Mouse (Mus musculus): ENCODE results near the gene Gm42878.

Gene Gm42878

DNA sequence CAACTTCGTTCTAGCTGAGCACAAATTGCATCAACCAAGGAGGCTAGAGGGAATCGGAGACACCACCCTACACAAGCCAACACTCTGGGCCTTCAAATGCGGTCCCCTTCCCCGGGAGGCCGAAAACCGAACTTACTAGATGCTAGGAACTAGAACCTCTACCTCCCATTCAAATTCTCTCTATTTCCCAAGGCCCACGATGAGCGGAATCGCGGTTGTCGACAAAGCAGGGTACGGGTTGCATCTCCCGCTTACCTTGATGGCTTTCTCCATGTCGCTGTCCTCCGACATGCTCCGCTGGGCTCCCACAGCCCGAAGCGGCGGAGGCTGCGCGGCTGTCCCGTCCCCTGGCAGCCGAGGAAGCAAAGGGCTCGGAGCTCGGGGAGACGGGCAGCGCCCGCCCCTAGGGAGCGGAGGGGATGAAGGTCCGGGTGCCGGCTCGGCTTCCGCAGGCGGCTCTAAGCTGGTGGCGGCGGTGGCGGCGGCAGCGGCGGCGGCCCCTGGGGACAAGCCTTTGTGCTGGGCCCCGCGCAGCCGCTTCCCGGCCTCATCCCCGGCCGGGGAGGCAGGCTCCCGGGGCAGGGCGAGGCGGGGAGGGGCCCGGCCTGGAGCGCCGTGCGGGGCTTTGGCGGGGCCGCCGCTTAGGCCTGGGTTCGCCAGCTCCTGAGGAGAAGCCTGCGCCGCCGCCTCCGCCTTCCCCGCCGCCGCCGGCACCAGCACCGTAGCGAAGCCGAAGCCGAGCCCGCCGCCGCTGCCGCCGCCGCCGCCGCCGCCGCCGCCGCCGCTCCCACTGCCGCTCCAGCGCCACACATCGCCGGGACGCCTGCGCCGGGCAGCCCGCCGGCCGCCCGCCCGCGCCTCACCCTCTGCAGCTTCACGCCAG lies at the start of gene Gm42878, which contains the start of gene Adam1a:
Gene Gm42878, minus strand, starts transcription at position 573 of the 883 bp plus-strand sequence.
Gene Adam1a, minus strand, starts transcription at position 573 of the 883 bp plus-strand sequence.
- DNase-seq = peak; percentile 60

DNA sequence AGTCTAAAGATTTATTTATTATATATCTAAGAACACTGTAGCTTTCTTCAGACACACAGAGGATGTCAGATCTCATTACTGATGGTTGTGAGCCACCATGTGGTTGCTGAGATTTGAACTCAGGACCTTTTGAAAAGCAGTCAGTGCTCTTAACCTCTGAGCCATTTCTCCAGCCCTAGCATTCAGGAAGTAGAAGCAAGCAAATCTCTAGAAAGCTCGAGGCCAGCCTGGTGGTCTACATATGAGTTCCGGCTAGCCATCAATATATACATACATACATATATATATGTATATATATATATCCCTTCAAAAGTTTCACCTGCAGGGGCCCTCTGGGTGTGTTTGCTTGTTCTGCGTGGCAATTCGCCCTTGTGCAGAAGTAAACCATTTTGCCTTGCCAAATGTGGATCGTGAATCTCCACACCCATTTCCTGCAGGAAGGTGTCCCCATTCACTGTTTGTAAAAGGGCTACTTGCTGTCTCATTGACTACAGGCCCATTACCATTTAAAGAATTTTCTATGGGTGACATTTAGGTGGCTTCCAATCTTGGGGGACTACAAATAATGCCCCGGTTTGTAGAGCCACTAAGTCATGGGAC lies 49.5 kb upstream of the Gm42878 start:
- DNase-seq = no peak

DNA sequence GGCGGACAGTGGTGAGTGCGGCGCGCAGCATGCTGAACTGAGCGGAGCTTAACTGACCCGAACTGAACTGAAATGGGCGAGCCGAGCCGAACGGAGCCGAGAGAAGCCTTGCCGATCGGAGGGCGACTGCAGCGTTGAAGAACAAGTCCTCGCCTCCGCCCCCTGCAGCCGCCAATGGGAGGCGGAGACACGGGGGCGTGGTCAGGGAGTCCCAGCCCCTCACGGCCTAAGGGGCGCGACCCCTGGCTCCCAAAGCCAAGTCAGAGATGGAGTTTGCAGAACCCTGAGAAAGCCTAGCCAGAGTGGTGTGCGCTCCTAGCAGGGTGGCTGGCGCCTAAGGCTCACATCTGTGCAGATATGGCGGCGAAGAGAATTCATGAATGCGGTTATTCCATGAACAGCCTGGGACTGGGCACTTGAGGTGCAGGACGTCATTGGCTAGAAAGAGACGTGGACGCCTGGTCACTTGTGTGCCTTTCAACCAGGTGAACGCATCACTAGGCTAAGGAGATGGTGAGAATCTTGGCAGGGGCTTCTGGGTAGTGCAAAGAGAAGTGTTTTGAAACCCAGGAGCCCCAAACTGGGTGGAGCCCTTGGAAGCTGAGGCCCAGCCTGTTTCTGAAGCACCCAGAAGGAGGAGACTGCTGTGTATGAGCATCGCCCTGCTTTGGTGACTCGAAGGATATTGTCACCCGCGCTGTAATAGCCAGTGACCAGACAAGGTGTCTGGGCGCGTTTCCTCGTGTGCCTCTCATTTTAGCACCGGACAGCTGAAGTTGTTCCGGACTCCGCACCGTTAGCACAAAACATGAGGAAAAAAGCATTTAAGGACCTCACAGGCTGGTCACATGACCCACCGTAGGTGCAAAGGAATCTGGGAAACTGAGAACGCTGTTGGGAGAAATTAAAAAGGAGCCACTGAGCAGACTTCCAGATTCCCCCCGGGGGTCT lies 48.4 kb upstream of the Gm42878 start, which contains the start of gene Aldh2:
Gene Aldh2, minus strand, starts transcription at position 374 of the 951 bp plus-strand sequence.
- peak; percentile 93 for DNase-seq

DNA sequence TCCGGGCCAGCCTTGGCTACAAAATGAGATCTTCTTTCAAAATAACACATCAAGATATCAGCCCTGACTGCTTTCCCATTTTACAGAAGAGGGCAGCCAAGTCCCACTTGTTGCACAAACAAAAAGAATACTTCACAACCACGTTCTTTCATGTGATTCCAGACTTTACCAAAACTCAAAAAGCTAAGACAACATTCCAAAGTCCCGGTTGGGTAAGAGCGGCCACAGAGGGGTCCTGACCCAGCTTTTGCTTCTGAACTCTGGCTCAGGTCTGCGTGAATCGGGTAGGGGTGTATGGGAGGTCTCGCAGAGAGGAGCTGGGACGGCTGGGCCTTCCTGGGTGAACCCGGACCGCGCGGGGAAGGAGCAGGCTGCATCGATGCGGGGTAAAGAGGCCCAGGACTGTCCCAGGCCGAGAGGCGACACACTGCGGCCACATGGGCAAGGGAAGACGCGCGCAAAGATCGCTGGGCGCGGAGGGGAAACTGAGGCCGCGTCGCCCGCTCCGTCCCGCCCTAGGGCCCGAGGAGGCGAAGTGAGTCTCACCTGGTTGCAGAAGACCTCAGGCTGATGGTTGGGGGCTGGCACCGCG lies 47.6 kb upstream of the Gm42878 start:
- peak; percentile 58 for DNase-seq

DNA sequence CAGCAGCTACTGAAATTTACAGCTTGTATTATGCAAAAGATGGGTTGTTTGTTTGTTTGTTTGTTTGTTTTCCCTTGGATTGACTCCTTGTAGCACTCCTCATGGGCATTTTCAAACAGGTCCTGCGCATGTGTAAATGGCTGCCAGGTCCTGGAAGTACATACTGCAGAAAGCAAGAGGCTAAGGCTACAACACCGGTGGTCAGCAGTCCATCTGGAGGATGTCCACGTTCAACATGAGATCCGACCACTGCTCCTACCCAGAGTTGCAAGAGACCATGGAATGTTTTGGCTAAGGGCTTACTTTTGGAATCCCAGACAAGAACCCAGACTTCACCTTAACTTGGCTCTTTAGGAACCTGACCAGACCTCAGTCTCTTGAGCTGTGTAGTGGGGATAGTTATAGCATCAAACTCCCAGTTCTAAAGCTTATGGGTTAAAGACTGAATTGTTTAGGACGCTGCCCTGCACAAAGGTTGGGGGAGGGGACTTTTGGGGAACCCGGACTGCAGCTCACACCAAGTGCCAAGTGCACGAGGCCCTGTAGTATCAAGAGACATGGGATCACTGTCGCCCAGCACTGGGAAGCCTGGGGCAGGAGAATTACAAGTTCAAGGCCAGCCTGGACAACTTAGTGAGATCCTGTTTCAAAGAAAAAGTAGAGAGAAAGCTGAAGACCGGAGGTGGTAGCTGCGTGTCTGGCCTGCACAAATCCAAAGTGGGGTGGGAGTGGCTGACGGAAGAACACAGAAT lies 47.0 kb upstream of the Gm42878 start:
- DNase-seq = no peak

DNA sequence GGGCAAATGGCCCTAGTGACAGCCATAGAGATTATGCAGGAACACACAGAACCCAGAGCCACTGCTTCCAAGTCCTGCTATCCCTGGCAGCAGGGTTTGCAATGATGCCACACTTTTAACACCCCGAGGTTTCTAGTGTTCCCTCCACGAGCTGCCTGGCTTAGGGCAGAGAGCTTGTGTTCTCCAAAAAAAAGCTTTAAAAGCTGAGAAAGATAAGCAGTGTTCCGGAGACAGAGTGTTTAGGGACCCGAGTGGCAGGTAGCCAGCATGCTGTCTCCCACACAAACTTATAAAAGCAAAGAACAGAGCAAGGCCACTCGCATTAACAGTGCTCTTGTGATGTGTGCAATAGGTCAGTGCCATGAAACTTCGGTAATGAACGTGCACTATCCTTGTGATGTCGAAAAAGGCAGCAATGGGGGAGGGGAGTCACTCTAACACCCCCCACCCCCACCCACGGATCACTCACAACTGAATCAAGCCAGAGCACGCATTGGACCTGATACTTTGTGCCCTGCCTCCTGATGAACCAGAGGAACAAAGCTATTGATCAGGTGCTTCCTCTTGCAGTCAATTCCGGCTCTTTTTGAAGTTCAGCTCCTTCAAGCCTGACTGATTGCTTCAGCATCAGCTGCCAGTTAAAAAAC lies 46.3 kb upstream of the Gm42878 start:
- DNase-seq = no peak

DNA sequence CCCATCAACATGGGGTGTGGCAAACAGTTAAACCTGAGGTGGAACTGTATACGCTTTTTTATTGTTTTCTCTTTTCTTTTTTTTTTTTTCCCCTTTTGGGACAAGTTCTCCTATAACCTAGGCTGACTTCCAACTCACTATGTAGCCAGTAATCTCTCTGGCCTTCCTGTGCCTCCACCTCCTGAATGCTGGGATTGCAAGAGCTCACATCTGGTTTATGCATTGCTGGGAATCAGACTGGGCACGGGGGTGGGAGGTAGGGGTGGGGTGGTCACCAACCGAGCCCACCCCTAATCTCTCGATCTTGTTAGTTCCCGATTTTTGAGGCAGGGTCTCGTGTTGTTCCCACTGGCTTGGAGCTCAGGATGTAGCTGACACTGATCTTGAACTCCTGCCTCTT lies 44.6 kb upstream of the Gm42878 start:
- DNase-seq = no peak

DNA sequence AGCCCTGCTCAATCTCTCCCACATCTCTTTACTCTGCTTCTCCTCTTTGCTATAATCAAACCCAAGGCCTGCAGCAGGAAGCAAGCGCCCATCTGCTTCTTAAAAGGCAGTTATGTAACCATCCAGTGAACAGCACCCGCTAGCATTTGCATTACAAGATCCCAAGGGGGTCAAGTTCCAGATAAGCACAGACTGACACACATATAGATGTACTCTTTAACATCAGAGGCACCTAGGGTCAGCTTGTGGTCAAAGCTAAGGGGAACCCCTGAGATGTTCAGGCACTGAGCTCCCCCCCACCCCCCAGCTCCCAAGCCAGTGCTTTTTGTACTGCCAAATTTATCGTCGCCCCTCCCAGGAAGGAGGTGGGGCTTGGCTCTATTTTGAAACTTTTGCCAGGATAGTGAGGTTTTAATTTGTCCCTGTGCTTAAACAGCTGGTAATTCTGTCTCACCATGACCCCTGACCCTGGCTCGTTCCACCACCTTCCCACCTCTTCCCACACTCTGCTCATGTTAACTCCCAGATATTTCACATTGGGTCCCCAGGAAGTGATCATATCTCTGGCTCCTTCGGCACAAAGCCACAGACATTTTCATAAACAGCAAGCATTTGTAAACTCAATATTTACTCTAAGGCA lies 41.2 kb upstream of the Gm42878 start:
- peak; percentile 35 for DNase-seq

DNA sequence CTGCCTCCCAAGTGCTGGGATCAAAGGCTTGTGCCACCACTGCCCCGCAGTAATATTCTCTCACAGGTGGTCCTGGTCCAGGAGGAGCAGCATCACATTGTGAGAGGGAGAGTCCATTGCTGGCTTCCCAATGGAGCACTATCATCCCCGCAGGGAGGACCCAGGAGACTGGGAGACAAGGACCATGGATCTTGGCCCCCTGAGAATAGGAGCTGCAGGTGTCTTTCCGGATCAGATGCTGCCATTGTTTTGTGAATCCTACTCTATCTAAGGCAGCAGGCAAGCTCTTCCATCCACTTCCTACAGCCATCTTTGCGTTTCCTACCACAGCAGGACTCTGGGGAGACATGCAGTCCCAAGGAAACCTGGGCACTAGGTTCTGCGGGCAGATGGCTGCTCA lies 40.4 kb upstream of the Gm42878 start:
- no peak for DNase-seq

DNA sequence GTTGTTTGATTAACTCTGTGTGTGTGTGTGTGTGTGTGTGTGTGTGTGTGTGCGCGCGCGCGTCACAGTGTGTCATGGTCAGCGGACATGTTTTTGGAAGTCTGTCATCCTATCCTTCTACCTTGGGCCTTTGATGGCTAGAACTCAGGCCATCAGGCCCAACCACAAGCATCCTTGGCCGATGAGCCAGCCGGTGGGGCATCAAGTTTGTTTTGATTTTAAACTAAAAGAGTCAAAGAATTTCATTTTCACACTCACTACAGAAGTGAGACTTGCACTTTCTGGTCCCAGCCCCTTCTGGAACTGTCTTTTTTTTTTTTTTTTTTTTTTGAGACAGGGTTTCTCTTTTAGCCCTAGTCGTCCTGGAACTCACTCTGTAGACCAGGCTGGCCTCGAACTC lies 39.7 kb upstream of the Gm42878 start:
- DNase-seq = no peak

DNA sequence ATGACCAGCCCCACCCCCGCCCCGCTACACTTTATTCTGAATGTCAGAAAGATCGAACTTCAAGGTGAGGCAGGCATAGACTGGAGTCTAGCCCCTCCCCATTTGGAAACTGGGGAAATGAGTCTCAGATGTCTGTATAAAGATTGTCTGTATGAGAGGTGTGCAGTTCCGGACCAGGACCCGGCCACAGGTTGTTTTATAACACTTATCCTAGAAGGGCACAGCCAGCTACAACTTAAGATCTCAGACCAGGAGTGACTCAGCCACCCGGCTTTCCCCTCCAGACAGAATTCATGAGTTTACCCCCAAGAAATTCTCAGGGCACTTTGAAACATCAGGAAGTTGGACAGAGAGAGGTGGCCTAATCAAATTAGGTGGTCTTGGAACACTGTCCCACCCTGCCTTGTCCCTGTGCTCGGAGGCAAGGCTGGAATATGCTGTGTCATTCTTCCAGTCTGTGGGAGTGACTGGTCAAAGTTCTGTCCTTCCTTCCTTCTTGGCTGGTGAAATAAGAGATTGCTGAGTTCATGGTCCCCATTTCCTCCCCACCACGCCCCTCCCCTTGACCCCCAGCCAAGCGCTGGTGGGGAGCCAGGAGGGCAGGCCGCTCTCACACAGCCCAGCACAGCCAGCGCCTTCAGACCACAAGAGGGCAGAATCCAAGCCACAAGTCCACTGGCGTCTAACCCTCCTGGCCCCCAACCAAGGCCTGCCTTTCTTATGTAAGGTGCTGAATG lies 38.7 kb upstream of the Gm42878 start:
- DNase-seq = peak; percentile 96

DNA sequence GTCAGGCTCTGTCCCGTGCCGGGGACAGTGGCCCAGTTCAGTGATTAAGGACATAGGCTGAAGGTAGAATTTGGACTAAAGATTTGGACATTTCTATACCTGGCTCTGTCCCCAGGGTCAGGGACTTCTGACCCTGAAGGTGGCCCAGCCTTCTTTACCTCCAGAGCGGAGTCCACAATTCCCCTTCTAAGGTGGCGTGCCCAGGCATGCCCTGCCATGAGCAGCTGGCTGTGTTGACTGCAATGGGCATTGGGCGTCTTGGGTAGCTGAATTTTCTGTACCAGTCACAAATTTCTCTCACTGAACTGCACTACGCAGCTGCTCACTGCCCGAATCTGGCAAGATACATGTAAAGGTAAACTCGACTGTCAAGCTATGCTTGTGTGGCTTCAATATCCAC lies 36.7 kb upstream of the Gm42878 start:
- DNase-seq = no peak

DNA sequence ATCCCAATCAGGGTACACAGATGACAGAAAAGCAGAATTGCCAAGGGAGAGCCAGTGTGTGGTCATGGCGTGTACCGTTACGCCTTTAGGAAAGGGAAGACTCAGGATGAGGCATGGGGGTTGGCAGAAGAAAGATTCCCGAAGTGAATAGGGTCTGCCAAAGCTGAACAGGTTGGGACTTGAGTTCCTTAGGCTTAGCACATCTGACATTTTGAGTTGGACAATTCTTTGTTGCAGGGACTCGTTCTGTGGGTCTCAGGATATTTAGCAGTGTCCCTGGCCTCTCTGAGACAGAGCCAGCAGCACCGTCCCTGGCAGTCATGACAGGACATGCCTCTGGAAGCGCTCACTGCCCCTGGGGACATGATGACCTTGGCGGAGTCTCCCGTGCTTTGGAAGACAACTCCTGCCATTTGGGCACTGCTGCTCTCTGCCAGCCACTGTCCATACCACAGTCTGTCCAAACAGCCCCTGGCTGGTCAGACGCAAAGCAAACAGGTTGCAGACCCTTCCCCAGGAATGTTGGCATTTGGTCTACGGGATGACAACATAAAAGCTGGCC lies 31.7 kb upstream of the Gm42878 start:
- no peak for DNase-seq

DNA sequence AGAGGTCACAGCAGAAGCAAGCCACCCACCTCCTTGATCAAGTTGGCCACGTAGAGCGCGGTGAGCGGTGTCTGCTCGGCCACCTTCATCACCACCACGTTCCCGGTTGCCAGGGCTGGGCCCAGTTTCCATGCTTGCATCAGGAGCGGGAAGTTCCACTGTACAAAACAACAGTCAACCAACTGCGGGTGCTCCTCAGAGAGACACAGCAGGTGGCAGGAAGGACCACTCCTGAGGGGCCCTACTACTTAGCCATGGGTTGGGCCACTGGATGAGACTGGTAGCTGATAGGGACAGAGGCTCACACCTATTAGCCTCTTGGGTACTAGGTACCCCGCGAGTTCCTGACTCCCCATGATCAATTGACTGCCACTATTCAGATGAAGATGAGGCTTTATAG lies 30.6 kb upstream of the Gm42878 start:
- no peak for DNase-seq

DNA sequence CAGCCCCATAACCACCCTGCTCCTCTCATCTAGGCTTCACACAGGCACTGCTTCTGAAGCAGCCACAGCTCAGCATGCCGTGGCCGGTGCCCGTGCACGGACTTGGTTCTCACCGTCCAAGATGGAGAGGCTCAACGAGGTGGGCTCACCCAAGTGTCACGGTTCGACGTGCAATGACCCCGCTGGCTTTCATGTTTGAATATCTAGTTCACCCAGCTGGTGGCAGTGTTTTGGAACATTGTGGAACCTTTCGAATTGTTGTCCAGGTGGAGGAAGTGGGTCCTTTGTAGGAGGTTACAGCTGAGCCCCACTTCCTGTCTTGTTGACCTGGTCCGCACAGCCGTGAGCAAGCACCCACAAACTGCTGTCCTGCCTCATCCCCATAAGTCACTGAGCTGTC lies 28.9 kb upstream of the Gm42878 start:
- no peak for DNase-seq

DNA sequence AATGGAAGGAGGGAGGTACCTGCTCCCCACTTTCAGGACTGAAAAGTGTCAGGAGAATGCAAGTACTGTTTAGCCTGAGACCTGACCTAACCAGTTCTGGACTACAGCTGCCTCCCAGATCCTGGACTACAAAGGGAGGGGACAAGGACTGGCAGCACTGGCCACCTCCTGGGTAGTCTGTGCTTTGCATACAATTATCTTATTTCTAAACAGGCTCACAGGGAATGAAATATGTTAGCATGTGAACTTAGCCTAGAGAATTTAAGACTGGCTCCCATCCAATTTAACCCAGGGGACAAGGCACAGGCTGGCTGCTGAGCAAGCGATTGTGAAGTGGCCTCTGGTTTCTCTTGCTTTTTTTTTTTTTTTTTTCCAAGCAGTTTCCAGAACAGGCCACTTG lies 25.5 kb upstream of the Gm42878 start:
- no peak for DNase-seq

DNA sequence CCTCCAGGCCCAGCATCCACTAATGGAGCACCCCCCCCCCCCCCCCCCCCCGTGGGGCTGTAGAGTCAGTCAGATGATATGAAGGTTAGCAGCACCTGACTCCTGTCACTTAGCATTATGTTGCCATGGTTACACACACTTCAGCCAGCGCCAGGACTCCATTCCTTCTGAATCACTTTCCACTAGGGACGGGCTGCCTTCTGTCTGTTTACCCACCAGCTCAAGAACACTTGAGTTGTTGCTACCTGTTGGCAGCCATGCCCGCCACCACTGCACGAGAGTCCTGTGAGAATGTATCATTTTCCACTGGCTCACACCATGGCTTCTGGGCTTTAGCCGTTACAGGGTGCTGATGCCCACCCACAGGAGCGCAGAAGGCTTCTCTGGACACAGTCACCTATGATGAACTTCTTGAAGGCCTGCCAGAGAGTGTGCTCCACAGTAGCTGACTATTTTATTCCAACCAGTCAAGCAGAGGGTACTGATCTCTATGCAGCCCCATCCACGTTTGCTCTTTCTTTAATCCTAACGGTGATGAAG lies 24.7 kb upstream of the Gm42878 start:
- DNase-seq = no peak

DNA sequence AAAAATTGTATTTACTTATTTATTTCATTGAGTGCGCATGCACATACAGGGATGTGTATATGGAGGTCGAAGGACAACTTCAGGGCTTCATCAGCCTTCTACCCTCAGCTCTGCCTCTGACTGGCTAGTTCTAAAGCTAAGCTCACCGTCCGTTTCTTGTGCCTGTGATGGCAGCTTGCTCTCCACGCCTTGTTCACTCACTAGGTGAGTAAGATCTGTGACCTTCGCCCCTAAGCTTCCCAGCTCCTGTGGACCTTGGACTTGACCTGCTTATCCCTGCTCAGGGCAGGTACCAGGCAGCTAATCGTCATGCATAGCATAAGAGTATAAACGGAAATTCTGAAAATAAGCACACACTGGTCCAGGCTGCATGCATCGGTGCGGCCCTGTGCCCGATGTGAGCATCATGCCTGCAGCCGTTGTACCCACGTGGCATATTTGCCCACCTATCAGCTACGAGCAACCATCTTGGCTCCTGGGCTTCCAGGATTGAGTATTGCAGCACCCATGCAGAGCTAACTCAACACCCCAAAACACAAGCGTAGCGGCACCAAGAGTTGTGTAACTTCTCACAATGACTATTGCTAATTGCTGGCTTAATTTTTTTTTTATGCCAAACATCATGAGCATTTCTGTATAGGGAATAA lies 20.9 kb upstream of the Gm42878 start:
- peak; percentile 54 for DNase-seq

DNA sequence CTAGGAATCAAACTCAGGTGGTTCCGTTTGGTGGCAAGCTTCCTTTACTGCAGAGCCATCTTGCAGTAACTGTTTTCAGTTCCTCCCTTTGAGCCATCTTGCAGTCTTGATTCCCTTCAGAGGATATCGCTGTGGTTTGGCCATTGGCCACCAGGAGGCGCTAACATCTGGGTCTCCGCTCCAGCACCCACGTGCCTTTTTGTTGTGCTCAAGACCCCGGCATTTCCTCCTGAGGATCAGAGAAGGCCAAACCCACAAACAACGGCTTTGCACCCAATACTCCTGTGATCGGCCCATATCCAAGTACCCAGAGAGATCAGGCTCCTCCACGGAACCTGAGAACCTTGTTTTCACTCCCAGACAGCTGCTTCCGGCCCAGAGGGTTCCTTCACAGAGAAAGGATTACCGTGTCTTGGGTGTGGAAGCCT lies 19.2 kb upstream of the Gm42878 start:
- peak; percentile 95 for DNase-seq

Measured in kidney, postnatal 10 days (tissue).